Mouse (Mus musculus): ENCODE data around the gene R3hdm4.
"Not testable (repeated sequence)": the region's sequence is repeated elsewhere in the genome, so short reads cannot be mapped to it uniquely, and the experiment has no call there.

R3hdm4 gene

DNA sequence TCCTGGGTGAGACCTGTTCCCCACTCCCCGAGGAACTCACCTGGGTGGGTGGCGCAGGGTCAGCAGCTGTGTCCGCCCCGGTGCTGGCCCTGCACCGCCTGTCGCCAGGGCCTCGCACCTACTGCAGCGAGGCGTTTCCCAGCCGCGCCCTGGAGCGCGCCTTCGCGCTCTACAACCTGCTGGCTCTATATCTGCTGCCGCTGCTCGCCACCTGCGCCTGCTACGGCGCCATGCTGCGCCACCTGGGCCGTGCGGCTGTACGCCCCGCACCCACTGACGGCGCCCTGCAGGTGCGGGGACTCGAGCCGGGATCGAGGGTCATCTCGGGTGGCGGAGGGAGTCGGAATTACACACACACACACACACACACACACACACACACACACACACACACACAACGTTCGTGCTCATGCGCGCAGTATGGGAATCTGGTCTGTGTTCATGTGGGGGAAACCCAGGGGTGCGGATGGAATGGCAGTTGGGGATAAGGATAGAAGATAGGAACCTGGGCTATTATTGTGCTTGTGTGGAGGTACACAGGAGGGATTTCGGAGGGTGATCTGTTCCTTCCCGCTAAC is at the start of gene R3hdm4:
R3hdm4 (minus strand) TSS at position 251 of the 578 bp plus-strand sequence.
- no peak for ATAC-seq (ENCODE audit: low TSS enrichment)

DNA sequence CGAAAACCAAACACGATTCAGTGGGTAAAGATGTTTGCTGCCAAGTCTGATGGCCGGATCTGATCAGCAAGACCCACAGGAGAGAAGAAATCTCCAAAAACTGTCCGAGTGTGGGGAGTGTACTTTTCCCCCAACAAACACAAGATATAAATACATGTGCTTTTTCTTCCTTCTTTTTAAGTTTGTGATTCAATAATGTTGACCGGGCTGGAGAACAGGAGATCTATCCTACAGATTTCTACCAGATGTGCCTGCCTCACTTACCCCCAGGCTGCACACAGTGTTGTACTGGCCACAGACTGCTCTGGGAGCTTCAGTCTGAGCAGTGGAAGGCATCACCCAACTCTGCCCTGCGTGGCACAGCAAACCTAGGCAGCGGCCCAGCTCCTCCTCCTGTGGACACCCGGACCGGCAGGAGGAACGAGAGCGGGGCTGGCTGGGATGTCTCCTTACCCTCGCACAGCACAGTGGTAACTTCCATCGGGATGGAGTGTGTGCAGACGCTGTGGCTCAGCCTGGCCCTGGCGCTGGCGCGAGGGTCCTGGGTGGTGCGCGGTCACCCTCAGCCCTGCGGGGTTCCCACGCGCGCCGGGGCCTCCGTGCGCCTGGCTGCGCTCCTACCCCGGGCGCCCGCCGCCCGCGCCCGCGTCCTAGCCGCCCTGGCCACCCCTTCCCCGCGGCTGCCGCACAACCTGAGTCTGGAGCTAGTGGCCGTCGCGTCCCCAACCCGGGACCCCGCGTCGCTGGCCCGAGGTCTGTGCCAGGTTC is 49.6 kb upstream of the R3hdm4 start, which contains the start of gene Grin3b:
Grin3b (plus strand) TSS at position 301 of the 768 bp plus-strand sequence.
- ATAC-seq (ENCODE audit: low TSS enrichment) = no peak; the same call in 1 of the 2 replicates

DNA sequence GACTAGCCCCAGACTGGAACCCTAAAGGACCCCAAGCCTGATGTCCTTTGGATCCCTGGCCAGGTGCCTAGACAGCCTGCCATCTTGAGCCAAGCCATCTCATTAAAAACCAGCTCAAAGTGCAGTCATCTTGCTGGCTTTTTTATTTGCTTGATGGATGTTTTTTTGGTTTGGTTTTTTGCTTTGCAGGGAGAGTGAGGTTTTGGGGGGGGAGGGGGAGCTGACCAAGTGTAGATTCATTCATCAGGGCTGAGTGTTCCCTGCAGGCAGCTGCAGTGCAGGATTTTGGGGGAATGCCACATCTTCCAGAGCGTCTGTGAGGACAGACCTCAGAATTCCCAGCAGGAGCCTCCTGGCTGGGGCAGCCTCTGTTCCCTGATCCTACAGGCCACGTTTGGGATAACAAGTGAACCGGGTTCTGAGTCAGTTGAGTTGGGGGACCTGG is 48.1 kb upstream of the R3hdm4 start:
- ATAC-seq (ENCODE audit: low TSS enrichment) = no peak; the same call in 1 of the 2 replicates

DNA sequence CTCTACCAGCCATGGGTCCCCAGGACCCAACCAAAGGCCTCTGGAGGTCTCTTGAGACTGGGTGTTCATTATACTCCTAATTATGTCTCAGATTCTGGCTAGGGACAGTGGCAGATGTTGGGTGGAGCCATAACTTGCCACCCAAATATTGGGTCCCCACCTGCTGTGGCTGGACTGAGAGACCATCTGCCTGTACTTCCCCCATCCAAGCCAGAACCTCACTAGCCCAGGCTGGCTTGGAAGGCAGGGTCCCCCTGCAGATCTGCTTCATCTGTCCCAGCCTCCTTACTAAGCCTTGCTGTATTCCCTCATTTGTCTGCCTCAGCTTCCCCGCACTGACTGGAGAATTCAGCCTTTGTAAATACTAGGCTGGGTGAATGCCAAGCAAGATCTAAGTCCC is 47.2 kb upstream of the R3hdm4 start:
- no peak for ATAC-seq (ENCODE audit: low TSS enrichment)

DNA sequence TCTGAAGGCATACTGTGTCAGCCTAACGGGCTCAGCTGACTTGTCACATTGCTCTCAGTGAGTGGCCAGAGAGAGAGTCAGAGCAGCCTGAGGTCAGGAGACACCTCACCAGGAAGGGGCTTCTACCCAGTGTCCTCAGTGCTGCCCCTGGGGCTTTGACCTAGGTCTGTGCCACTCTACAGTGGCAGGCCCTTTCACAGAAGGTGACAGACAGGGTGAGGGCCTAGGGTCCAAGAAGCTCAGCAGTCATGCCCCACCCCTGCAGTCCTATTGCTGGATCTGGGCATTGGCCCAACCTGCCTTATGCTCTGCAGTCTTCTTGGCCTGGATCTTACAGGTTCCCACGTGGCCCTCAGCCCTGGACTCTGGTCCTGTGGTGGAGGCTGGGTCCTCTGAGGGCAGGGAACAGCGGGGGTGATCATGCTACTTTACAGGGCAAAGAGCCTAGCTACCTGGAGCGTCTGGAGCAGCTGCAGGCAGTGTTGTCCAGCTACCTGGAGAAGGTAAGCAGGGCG is 45.9 kb upstream of the R3hdm4 start:
- no peak for ATAC-seq (ENCODE audit: low TSS enrichment)

DNA sequence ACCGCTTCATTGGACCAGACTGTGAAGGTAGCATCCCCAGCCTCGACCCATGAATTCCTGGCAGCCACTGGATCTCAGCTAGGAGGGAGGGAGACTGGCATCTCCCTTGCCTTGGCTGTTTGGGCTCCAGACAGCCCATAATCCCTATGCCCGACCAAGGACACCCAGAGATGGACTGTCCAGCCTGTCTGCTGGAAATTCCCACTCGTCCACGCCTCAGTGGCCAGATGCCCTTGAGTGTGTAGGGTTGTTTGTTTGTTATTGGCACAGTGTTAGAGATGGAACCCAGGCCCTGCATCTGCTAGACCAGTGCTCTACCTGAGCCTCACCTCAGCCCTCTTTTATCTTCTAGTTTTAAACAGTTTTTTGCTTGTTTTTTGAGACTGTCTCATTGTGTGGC is 44.3 kb upstream of the R3hdm4 start:
- ATAC-seq (ENCODE audit: low TSS enrichment) = no peak

DNA sequence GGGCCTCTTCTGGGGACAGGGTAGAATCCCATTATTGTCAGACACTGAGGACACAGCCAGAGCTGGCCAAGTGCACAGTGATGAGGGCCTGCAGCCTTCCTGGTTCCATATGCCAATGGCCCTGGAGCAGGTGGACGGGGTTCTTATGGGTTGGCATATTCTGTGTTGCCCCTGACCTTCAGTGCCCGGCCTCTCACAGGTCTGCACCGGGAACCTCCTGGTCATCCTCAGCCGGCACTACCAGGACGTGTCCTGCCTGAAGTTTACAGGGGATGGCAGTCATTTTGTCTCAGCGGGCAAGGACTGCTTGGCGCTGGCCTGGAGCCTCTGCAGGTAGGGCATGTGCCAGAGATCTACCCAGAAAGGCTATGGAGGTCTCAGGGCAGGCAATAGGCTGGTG is 43.7 kb upstream of the R3hdm4 start:
- no peak for ATAC-seq (ENCODE audit: low TSS enrichment)

DNA sequence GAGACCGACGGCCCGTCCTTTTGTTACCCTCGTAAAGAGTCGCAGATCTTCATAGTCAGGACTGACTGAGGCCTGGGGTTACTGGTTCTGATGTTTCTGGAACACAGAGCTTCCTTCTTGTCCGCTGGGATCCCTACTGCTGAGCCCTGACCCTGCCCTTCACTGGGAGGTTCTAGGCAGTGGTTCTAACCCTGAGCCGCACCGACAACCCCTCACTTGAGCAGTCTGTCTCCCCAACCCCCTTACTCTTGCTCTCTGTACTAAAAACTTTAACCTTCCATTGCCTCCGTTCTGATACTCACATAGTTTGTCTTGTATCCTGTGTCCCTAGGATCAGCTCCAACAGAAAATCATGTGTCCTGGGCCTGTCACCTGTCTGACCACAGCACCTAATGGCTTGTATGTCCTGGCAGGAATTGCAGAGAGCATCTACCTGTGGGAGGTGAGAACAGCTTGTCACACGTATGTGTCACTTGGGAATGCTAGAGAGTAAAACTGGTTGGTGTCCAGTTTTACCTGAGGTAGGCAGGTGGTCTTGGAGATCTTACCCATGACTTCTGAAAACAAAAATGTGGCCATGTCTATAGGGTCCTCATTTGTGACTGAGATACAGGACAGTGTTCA is 39.8 kb upstream of the R3hdm4 start:
- no peak for ATAC-seq (ENCODE audit: low TSS enrichment)

DNA sequence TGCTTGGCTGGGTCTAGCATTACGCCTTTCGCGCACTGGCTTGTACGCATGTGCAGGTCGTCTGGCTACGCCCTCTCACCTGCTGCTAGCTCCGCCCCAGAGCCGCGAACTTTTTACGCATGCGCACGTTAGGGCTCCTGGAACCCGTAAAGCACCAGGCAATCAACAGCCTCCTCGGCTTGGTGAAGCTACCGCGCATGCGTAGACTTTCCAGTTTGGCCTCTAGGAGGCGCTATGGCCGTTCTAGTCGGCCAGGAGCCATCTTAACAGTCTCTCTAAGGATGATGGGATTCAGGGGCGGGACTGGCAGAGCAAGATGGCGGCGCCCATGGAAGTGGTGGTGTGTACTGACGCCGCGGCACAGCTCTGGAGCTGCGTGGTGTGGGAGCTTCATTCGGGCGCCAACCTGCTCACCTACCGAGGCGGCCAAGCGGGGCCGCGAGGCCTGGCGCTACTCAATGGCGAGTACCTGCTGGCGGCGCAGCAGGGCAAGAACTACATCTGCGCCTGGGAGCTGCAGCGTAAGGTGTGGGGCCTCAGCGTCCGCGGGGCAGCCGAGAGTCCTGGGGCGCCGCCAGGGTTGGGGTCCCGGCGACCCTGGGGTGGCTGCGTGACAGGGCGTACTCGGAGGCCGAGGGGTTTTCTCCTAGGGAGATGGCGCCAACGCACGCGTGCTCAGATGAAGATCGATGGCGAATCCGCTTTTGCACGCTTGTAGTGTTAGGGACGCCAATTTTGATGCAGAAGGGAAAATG is 39.0 kb upstream of the R3hdm4 start, which contains the start of gene Wdr18:
Wdr18 (plus strand) TSS at position 306 of the 755 bp plus-strand sequence.
- ATAC-seq (ENCODE audit: low TSS enrichment) = peak; percentile 92

DNA sequence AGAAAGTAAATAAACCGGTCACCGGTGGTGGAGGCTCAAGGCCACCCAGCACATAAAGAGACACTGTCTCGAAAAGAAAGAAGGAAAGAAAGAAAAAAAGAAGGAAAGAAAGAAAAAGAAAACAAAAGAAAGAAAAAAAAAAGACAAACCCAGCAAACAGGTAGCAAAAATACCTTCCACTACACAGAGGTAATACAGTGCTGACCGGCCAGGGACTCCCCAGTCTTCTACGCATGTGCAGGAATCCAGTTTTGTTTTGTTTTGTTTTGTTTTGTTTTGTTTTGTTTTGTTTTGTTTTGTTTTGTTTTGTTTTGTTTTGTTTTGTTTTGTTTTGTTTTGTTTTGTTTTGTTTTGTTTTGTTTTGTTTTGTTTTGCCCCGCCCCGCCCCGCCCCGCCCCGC is 38.4 kb upstream of the R3hdm4 start:
- ATAC-seq (ENCODE audit: low TSS enrichment) = not testable (repeated sequence)

DNA sequence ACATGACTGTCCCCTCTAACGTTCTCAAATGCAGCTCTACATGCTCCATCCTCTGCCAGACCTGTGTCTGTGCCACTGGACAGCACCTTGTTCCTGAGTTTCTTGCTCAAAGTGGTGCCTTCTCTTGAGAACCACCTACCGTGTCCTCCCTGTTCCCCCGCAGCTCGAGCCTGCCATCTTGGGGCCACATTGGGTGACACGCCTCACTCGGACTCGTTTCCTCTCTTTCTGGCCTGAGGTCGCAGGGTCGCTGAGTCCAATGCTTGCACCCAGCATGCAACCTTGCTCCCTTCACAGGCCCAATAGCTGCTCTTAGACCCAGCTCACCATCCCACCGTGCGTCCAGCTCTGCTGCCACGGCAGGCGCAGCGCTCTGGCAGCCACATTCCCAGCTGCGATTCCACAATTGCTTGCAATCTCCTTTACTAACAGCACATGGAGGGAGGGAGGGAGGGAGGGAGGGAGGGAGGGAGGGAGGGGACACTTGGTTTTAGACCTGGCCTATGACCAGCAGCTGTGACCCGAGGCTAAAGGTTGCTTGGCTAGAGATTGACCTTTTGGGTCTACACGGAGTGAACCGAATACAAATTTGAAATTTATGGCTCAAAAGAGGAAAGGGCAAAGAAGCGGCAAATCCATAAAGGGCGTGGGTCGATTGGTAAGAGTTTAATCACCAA is 37.3 kb upstream of the R3hdm4 start:
- ATAC-seq (ENCODE audit: low TSS enrichment) = 0 out of 2 replicates have a peak, but pooled peaks have one; percentile 32

DNA sequence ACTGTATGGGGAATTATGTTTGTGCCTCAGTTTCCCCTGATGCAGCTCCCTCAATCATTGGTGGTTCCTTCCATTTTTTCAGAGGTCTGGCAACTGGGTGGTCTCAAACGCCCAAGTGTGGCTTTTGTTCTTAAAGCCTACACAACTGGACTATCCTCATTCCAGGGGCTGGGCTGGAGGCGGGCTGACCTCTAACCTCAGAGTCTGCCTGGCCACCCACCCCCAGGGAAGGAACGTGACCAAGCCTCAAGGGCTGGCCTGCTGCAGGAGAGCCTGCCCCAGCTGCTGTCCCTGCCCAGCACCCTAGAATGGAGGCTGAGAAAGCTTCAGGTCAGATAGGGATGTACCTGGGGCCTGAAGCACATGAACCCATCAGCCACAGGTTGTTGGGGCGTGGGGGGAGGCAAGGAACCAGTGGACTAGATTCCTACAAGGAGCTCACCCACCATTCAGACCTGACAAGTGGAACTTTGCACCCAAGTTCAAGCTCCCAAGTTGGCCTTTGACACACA is 35.7 kb upstream of the R3hdm4 start:
- no peak for ATAC-seq (ENCODE audit: low TSS enrichment)

DNA sequence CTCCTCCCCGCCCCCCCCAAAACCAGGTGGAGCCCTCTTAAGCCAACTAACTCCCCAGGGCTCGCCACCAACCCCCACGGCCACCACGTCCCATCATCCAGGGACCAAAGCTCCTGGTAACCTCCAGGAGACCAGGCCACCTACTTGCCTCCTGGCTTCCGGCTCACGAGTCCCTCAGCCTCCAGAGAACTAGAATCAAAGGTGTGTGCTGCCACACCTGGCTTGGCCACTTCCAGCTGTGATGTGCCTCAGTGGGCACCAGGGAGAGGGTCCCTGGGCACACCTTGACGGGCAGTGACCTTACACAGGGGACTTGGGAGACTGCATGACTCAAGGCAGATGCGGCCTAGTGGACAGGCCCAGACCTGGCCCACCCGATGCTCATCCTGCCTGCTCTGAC is 34.7 kb upstream of the R3hdm4 start:
- no peak for ATAC-seq (ENCODE audit: low TSS enrichment)

DNA sequence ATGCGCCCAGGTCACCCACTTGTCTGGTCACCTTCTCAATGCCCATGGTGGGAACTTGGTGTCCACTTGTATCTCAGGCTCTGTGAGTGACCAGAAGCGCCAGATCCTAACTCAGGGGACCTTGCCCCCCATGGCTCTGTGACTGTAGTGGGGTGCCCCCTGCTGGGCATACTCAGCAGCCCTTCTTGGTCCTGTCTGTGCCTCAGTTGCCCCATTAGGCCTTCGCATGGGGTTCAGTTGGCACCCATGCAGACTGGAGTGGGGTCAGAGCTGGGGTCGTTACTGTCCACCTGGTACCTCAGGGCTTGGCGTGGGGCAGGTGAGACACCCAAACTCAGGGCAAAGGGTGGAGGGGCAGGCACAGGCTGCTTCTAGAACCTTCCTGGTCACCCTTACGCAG is 32.9 kb upstream of the R3hdm4 start:
- ATAC-seq (ENCODE audit: low TSS enrichment) = no peak

DNA sequence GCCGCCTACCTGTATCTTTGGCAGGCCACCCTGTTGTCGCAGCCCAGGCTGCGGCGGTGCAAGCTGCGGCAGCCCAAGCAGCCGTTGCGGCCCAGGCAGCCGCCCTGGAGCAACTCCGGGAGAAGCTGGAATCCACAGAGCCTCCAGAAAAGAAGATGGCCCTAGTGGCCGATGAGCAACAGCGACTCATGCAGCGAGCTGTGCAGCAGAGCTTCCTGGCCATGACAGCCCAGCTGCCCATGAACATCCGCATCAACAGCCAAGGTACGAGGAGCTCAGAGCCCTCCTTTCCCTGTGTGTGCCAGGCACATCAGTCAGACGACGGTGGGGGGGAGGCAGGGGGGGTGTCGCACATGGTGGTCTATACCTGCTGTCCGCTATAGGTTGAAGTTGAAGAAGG is 29.7 kb upstream of the R3hdm4 start:
- ATAC-seq (ENCODE audit: low TSS enrichment) = no peak

DNA sequence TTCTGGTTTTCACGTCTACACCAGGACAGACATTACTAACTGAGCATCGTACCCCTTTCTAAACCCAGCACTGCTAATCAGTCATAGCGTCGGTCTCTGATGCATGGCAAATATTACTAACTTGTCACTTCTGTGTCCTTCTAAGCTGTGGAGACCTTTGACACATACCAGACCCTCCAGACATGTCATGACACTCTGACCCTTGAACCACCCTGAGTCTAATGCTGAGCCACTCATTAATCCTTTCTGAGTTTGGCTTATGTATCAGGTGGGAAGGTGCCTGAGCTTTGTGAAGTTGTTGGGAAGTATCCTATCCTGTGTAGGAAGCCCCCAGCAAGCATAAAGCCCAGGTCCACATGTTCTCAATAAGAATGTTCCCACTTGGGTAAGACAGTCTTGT is 28.9 kb upstream of the R3hdm4 start:
- no peak for ATAC-seq (ENCODE audit: low TSS enrichment)

DNA sequence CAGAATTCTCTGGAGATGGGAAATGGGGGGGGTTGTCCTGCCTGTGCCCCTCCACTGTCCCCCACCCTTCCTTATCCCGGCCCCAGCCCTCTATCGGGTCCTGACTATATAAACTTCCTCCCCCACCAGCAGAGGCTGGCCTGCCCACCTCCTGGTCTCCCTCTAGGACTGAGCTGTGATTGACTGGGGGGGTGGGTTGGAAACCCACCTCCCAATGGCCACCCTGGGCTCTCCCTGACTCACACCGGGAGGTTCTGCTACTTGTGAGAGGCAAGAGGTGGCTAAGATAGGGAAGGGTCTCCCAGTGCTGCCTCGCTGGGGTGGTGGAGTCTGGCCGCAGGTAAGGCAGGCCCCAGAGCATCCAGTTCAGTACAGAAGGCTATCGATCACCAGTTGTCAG is 26.5 kb upstream of the R3hdm4 start:
- ATAC-seq (ENCODE audit: low TSS enrichment) = no peak

DNA sequence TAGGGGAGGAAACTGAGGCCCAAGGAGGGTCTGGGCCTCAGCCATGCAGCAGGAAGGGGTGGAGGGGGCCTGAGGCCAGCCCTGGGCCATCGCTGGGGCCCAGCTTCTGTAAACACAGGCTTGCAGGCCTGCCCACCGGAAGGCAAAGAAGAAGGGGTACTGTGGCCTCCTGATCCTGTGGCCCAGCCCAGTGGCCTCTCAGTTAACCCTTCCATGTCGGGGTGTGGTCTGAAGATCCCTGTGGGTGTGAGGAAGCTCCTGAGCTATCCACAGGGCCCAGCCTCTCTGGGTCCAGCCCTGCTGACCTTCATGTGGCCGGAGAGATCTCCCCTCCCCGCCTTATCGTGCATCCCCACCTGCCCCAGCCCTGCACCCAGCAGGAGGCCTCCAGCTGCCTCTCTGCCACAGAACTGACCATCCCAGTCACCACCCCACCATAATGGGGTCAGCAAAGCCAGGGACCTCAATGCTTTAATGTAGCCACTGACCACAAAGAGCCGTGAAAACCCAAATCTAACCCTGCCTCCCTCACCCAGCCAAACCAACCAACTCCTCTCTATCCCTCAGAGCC is 25.8 kb upstream of the R3hdm4 start:
- ATAC-seq (ENCODE audit: low TSS enrichment) = no peak

DNA sequence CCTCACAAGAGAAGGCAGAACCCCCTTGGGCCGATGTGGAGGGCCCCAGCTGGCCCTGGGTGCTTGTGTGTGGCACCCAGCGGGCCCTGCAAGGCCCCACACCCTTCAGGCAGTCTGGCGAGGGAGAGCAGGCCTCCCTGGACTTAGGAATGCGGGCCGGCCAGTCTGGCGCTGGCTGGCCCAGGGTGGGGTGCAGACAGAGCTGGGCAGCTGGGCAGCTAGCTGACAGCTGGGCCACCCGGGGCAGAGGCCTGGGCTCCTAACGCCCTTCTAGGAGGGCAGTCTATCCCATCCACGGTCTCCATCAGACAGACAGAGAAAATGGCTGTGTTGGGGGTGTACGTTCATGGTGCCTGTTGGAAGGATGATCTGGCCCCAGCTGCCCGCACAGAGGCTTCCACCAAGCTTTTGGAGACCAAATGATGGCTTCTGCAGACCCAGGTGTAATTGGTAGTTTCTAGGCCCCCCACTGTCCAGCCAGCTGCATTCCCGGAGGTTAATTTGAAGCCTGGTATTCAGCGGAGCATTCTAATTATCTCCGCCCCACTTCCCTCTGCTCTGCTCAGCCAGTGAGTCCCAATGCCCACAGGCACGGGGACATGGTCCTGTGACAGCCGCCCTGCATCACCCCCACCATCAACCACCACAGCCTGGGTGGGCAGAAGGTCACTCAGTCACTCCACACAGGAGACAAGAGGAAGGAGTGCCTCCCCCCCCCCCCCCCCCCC is 24.7 kb upstream of the R3hdm4 start:
- no peak for ATAC-seq (ENCODE audit: low TSS enrichment)

DNA sequence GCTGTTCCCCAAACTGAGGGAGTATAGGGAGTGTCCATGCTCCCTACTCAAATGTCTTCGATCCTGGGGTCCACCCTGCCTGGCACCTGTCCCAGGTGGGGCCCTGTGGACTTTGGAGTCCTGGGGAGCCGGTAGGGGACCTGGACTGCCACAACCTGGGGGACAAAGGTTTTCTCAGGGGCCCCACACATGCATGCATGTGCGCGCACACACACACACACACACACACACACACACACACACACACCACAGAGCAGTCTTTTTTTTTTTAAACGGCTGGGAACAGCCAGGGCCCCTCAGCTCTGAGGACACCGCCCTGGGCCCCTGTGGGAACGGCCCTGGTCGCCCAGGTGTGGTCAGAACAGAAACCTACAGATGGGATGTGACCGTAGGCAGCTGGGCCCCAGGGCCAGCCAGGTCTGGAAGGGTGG is 22.5 kb upstream of the R3hdm4 start:
- ATAC-seq (ENCODE audit: low TSS enrichment) = no peak
